Mouse (Mus musculus): ENCODE results near the gene Nprl3.

DNA sequence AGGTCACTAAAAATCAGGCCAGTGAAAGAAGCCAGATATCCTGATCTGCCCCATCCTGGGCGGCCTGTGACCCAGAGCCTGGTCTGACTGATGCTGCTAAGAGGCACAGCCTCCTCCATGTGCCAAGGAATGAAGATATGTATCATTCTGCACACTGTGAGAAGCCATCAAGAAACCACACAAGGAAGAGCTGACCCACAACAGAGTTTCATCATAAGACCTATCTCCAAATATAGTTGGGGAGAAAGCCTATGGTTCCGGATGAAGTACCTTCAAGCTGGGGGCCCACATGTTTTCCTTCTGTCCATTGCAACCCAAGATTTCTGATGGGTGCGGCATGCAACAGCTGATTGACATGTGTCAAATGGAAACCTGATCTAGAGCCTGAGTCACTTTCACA is 48.5 kb upstream of the Nprl3 start:
- no peak for TF ChIP-seq POLR2A (IDR thresholded peaks at IDR 0.05; ENCODE audit: low read depth, low read length)
- no peak for TF ChIP-seq CTCF (IDR thresholded peaks at IDR 0.05; ENCODE audit: extremely low read depth, insufficient read length, insufficient replicate concordance, low read depth, low read length)

All from small intestine, adult 2 months (tissue).